Mouse (Mus musculus): ENCODE data around the gene Chst11. TPM values are rescaled to one million over a fixed set of nuclear protein-coding genes. Genes with fewer than 3 reads are reported as not detected.
A peak's percentile ranks its signal among the peaks of the same experiment; 100 is the strongest.

The Chst11 gene
- total RNA-seq, 2 experiments from 2014 or later: 1.3 to 1.4 TPM

- intact Hi-C loops (cut with DNase I; ENCODE audit: low total_unique reads): no loop called here
- no peak for DNase-seq
Measured at GRCm38 (mm10) chr10:83124560-83124959, 139.3 kb downstream of the Chst11 start.

- intact Hi-C loops (cut with DNase I; ENCODE audit: low total_unique reads): no loop called here
- no peak for DNase-seq
Measured at GRCm38 (mm10) chr10:83126447-83126846, 141.1 kb downstream of the Chst11 start.

- intact Hi-C loops (cut with DNase I; ENCODE audit: low total_unique reads): no loop called here
- no peak for DNase-seq
Measured at GRCm38 (mm10) chr10:83128435-83128834, 143.1 kb downstream of the Chst11 start.

GRCm38 (mm10) chr10:83129624-83130218, 144.4 kb downstream of the Chst11 start:
- intact Hi-C loops (cut with DNase I; ENCODE audit: low total_unique reads): no loop called here
- DNase-seq: no peak

- intact Hi-C loops (cut with DNase I; ENCODE audit: low total_unique reads): no loop called here
- DNase-seq: no peak
Measured at GRCm38 (mm10) chr10:83130611-83131010, 145.3 kb downstream of the Chst11 start.

- intact Hi-C loops (cut with DNase I; ENCODE audit: low total_unique reads): no loop called here
Measured at GRCm38 (mm10) chr10:83131884-83132283, 146.6 kb downstream of the Chst11 start.

GRCm38 (mm10) chr10:83133866-83134570, 148.7 kb downstream of the Chst11 start:
- intact Hi-C loops (cut with DNase I; ENCODE audit: low total_unique reads): no loop called here
- no peak for DNase-seq

More at GRCm38 (mm10) chr10:83131884-83132283, 146.6 kb downstream of the Chst11 start:
- no peak for DNase-seq

- intact Hi-C loops (cut with DNase I; ENCODE audit: low total_unique reads): no loop called here
Measured at GRCm38 (mm10) chr10:83134896-83135295, 149.6 kb downstream of the Chst11 start.

GRCm38 (mm10) chr10:83135963-83136362, 150.7 kb downstream of the Chst11 start:
- no peak for DNase-seq

More at GRCm38 (mm10) chr10:83134896-83135295, 149.6 kb downstream of the Chst11 start:
- no peak for DNase-seq

GRCm38 (mm10) chr10:83137103-83137502, 151.8 kb downstream of the Chst11 start:
- intact Hi-C loops (cut with DNase I; ENCODE audit: low total_unique reads): no loop called here

More at GRCm38 (mm10) chr10:83135963-83136362, 150.7 kb downstream of the Chst11 start:
- intact Hi-C loops (cut with DNase I; ENCODE audit: low total_unique reads): no loop called here

GRCm38 (mm10) chr10:83139276-83139675, 154.0 kb downstream of the Chst11 start:
- intact Hi-C loops (cut with DNase I; ENCODE audit: low total_unique reads): no loop called here
- DNase-seq: no peak

More at GRCm38 (mm10) chr10:83137103-83137502, 151.8 kb downstream of the Chst11 start:
- no peak for DNase-seq

- no peak for DNase-seq
- intact Hi-C loops (cut with DNase I; ENCODE audit: low total_unique reads): no loop called here
Measured at GRCm38 (mm10) chr10:83140258-83140936, 155.1 kb downstream of the Chst11 start.

GRCm38 (mm10) chr10:83141434-83141833, 156.1 kb downstream of the Chst11 start:
- intact Hi-C loops (cut with DNase I; ENCODE audit: low total_unique reads): no loop called here
- no peak for DNase-seq

- intact Hi-C loops (cut with DNase I; ENCODE audit: low total_unique reads): no loop called here
- no peak for DNase-seq
Measured at GRCm38 (mm10) chr10:83143049-83143448, 157.8 kb downstream of the Chst11 start.

- intact Hi-C loops (cut with DNase I; ENCODE audit: low total_unique reads): no loop called here
- no peak for DNase-seq
Measured at GRCm38 (mm10) chr10:83145836-83146235, 160.5 kb downstream of the Chst11 start.

GRCm38 (mm10) chr10:83149342-83150178, 164.3 kb downstream of the Chst11 start:
- no peak for DNase-seq
- intact Hi-C loops (cut with DNase I; ENCODE audit: low total_unique reads): no loop called here

- no peak for DNase-seq
- intact Hi-C loops (cut with DNase I; ENCODE audit: low total_unique reads): no loop called here
Measured at GRCm38 (mm10) chr10:83150587-83150986, 165.3 kb downstream of the Chst11 start.

GRCm38 (mm10) chr10:83151362-83151761, 166.1 kb downstream of the Chst11 start:
- intact Hi-C loops (cut with DNase I; ENCODE audit: low total_unique reads): no loop called here
- DNase-seq: peak; percentile 43

GRCm38 (mm10) chr10:83151896-83152685, 166.8 kb downstream of the Chst11 start:
- intact Hi-C loops (cut with DNase I; ENCODE audit: low total_unique reads): no loop called here
- DNase-seq: no peak

Data from gastrocnemius, postnatal 14 days (tissue).